Mouse (Mus musculus) cerebellum, adult 8-10 months (tissue): Measurements from ENCODE around the gene Dgki.

ENCODE experiments used
- DNase-seq: peaks from one replicate; pipeline ENCODE4 v3.0.0; 2022

Dgki gene

GRCm38 (mm10) chr6:37231148-37231547 lies 68.8 kb downstream of the Dgki start:
- no peak for DNase-seq

- no peak for DNase-seq
Observed at GRCm38 (mm10) chr6:37222947-37223510, 77.0 kb downstream of the Dgki start.

- DNase-seq = no peak
Observed at GRCm38 (mm10) chr6:37222016-37222415, 78.0 kb downstream of the Dgki start.

GRCm38 (mm10) chr6:37219110-37219509 lies 80.9 kb downstream of the Dgki start:
- DNase-seq = no peak

GRCm38 (mm10) chr6:37216342-37216763 lies 83.6 kb downstream of the Dgki start:
- DNase-seq = peak; percentile 53

- DNase-seq = peak; percentile 38
Observed at GRCm38 (mm10) chr6:37215655-37216054, 84.3 kb downstream of the Dgki start.

GRCm38 (mm10) chr6:37212930-37213329 lies 87.1 kb downstream of the Dgki start:
- DNase-seq = no peak

- no peak for DNase-seq
Observed at GRCm38 (mm10) chr6:37211545-37212247, 88.3 kb downstream of the Dgki start.

- DNase-seq = no peak
Observed at GRCm38 (mm10) chr6:37202901-37203300, 97.1 kb downstream of the Dgki start.

GRCm38 (mm10) chr6:37200840-37201239 lies 99.1 kb downstream of the Dgki start:
- no peak for DNase-seq

GRCm38 (mm10) chr6:37199502-37199901 lies 100.5 kb downstream of the Dgki start:
- no peak for DNase-seq

- DNase-seq = no peak
Observed at GRCm38 (mm10) chr6:37197745-37198144, 102.2 kb downstream of the Dgki start.

GRCm38 (mm10) chr6:37196870-37197269 lies 103.1 kb downstream of the Dgki start:
- peak; percentile 69 for DNase-seq

GRCm38 (mm10) chr6:37195766-37196165 lies 104.2 kb downstream of the Dgki start:
- no peak for DNase-seq

- DNase-seq = no peak
Observed at GRCm38 (mm10) chr6:37181961-37182360, 118.0 kb downstream of the Dgki start.

GRCm38 (mm10) chr6:37171149-37171832 lies 128.7 kb downstream of the Dgki start:
- no peak for DNase-seq

- no peak for DNase-seq
Observed at GRCm38 (mm10) chr6:37158880-37159279, 141.1 kb downstream of the Dgki start.

- no peak for DNase-seq
Observed at GRCm38 (mm10) chr6:37154051-37154450, 145.9 kb downstream of the Dgki start.

- no peak for DNase-seq
Observed at GRCm38 (mm10) chr6:37150483-37150882, 149.5 kb downstream of the Dgki start.

GRCm38 (mm10) chr6:37150038-37150437 lies 149.9 kb downstream of the Dgki start:
- DNase-seq = no peak

- peak; percentile 48 for DNase-seq
Observed at GRCm38 (mm10) chr6:37149196-37149595, 150.8 kb downstream of the Dgki start.

- DNase-seq = no peak
Observed at GRCm38 (mm10) chr6:37147431-37148022, 152.5 kb downstream of the Dgki start.

- no peak for DNase-seq
Observed at GRCm38 (mm10) chr6:37143867-37144163, 156.2 kb downstream of the Dgki start.
